Mouse (Mus musculus) megakaryocyte progenitor cell, adult 5-6 weeks (primary cell): ENCODE results near the gene Tfec. TPM values are rescaled to one million over a fixed set of nuclear protein-coding genes. Genes with fewer than 3 reads are reported as not detected.

Source experiments
- ATAC-seq: replicated peaks from 2 replicates; pipeline ENCODE4 v1.8.0; 2016; ENCODE audit warnings: mild to moderate bottlenecking, moderate TSS enrichment, inconsistent platforms; ENCODE audit not compliant: poor library complexity
- total RNA-seq, 2 experiments: library from RNA; stranded (forward) in 1 of 2; stranded (reverse) in 1 of 2; fragments of 157-497, 149-512 nt in 1 of 2; fragments of 200-1000 nt in 1 of 2; gene quantifications; 2 replicates each; pipeline versions ENCODE4 v1.2.3 to v1.2.4; 2015 to 2017

Tfec gene
- total RNA-seq, 2 experiments from 2014 or later: 117 to 121 TPM

DNA sequence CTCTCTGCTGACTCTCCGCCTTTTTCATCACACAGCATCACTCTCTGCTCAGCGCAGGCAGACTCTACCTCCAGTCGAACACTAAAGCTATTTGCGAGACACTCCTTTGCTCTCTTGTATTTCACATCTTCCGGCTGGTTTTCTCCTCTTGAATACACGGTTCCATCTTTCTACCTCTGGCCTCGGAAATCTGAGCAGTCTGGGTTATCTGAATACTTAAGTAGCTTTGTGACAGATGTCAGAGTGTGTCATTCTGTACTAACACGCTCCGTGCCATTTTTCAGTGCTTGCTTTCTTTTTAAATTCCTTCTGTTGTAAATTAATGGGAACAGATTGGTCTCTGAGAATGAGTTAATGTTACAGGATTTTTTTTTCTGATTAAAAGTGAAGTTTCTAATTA is 101.3 kb downstream of the Tfec start:
- ATAC-seq: no peak

DNA sequence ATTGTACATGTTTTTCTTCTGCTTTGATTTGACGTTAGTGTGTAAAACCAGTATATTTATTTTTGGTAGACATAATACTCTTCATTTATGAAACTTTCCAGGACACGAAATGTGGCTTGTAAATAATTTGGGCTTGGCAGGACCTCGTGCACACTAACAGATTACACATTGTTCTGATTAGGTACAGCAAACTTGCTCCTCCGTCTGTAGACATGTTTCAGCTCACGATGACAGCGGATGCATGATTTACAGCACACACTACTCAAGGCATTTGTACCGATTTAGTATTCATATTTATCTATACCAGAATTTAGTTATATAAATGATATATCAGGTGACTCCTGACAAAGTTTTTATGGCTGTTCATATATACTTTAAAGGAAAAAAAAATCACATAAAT is 104.2 kb downstream of the Tfec start:
- ATAC-seq: no peak

- ATAC-seq: no peak
Observed at GRCm38 (mm10) chr6:16785166-16785565, 113.1 kb downstream of the Tfec start.

Other genes starting within 250 kb of the Tfec start
- 33.8 and 39.7 TPM in 2 replicates for gene Tes, start 166.7 kb upstream of the Tfec start, total RNA-seq (2015)
- gene Tes, start 166.7 kb upstream of the Tfec start, total RNA-seq (2017): 41.6 and 46.1 TPM in 2 replicates